Mouse (Mus musculus): ENCODE measurements around the gene Zfp84.

Zfp84 gene

DNA sequence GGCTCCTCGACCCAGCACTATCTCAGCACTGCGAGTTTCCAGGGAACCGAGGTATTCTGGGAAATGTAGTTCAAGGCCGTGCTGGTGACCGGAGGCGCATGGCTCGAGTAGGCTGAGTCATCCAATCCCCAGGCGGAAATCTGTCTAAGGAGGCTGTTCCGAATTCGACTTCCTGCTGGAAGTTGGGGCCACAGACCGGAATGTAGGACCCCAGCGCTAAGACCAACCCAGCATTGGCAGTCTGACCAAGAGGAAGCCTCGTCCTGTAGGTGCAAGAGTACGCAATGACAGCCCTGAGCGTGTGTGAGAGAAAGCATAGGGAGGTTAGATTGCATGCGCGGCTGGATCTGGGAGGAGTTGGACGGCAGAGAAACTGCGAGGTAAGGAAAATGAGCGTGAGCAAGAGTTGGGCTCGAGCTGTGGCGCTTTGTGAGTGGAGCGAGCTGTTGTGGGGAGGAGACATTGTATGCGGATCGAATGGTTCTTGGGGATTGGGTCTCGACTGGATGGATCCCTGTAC, 47.6 kb downstream of the Zfp84 start, which contains the start of gene Zfp790:
Gene Zfp790, plus strand, starts transcription at position 205 of the 520 bp plus-strand sequence.
- DNase-seq (ENCODE audit: low read depth, low spot score): peak; percentile 95

DNA sequence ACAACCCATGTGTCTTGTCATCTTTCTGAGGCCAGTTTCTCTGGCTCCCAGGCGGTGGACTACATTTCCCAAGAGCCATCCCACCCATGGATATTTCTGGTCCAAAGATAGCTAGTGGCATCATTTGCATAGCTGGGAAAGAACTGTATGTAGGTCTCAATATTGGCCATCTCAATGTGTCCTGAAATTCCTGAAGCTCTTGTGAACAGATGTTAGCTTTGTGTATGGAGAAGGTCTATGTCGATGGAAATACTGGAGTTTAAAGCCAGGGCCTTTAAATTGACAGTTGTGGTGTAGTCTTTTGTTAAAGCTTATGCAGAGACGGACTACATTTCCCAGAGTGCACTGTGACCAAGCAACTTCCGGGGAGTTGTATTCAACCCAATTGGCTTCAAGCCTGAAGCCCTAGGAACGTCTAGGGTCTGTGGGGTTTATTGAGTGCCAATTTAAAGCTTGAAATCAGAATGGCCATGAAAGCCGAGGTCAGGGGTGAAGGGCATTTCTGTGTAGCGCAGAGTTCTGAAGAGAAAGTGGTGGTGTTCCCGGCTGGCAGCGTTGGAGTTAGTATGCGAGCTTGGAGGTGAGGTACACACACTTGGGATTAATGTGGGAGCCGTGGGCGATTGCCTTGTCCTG, 50.4 kb downstream of the Zfp84 start:
- DNase-seq (ENCODE audit: low read depth, low spot score): peak; percentile 78

DNA sequence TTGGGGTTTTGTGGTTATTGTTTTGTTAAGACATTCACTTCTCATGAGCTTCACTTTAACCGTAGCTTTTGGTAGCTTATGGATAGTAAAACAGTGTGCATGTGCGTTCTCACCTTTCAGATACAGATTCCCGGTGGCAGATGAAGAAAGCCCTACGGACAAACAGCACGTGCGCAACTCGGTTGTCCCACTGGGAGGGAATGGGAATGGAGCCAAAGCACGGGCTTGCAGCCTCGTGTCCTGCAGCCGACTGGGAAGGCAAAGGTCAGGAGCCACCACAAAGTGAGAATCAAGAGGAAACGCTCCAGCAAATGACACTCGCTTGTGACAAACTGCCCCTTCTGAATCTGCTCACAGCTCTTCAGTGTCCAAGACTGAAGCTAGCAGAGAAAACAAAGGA, 59.6 kb downstream of the Zfp84 start:
- no peak for DNase-seq (ENCODE audit: low read depth, low spot score)
